ENCODE assay signal across 15 mouse cellular contexts in the genomic region with DNA sequence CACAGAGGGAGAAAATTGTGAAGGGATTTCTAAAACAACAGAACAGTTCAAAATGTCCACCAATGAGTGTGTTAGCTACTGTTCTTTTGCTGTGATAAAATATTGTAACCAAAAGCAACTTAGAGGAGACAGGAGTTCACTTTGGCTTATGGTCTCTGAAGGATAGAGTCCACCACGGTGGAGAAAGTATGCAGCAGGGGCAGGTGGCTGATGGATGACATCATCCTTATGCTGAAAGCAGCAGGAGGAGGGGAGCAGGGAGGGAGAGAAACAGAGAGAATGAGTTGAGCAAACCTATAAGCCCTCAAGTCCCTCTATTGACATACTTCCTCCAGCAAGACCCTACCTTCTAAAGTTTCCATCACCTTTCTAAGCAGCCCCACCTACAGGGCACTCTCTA. TPM values are rescaled to one million over a fixed set of nuclear protein-coding genes. Genes with fewer than 3 reads are reported as not detected.
"Had no signal": no experiment of that assay in that cellular context is flagged by ENCODE, and none has a peak within 500 bp of the region (broad histone marks: within the 10 kb centered on the region; RNA-seq: fewer than 3 reads in every experiment).

No protein-coding gene starts in this region.

- DNase-seq: lung, adult 18-20 months; lung, embryonic 14.5 days; lung, postnatal 10 days; lung, postnatal 4 days; midbrain, embryonic 14.5 days; right cerebral cortex, postnatal 14 days; spleen, adult 18-20 months; thymus, adult 18-20 months; thymus, postnatal 14 days; thymus, postnatal 36 days had no signal

- ATAC-seq: midbrain, embryonic 16.5 days had no signal

- H3K36me3 ChIP-seq: midbrain, embryonic 10.5 days; midbrain, embryonic 12.5 days; neural tube, embryonic 12.5 days had no signal

- H3K9me3 ChIP-seq: midbrain, embryonic 10.5 days; midbrain, embryonic 12.5 days; neural tube, embryonic 12.5 days had no signal

- H3K9ac ChIP-seq: lung, embryonic 14.5 days; midbrain, embryonic 12.5 days; neural tube, embryonic 12.5 days had no signal

- H3K4me2 ChIP-seq: lung, embryonic 14.5 days; midbrain, embryonic 12.5 days; neural tube, embryonic 12.5 days had no signal

- H3K4me3 ChIP-seq: midbrain, embryonic 10.5 days; midbrain, embryonic 12.5 days; neural tube, embryonic 12.5 days had no signal

- H3K27me3 ChIP-seq: midbrain, embryonic 12.5 days; neural tube, embryonic 12.5 days had no signal

- H3K27ac ChIP-seq: midbrain, embryonic 10.5 days; midbrain, embryonic 12.5 days; neural tube, embryonic 12.5 days had no signal

RNA-seq across cellular contexts. Expression of a gene that starts 16.9 kb away (rescaled TPM):
- total RNA-seq: neutrophil, adult 5-6 weeks had no signal
